Mouse (Mus musculus): ENCODE measurements around the gene Ank. TPM values are rescaled to one million over a fixed set of nuclear protein-coding genes. Genes with fewer than 3 reads are reported as not detected.

Ank gene
- polyA plus RNA-seq, 1 experiment from 2014 or later = 15.3 TPM

DNA sequence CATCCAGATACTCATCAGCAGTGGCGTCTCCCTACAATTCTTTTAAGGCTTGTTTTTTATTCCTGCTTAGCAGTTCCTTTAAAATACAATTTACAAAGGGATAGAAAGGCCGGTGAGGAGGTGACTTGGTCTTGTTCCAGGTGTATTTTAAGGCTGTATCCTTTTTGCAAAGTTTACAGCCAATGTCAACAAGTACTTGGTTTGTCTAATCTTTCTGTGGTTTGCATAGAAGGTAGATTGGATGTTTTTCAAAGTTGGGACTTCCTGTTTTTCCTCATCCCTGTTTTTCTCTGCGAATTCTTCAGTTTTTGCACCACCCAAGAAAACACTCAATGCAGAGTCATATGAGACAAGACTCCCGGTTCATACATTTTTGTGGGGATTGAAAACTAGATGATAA is 62.4 kb downstream of the Ank start:
- Histone ChIP-seq H3K4me3 (replicated peaks) (no peak overlapping the region), H3K36me3 (no peaks in the 10 kb centered on the region), H3K27me3 (replicated peaks) (no peaks in the 10 kb centered on the region), H3K9me3 (no peaks in the 10 kb centered on the region), H3K9ac (no peak overlapping the region), H3K4me1 (peaks cover 6% of the 10 kb centered on the region; the same call in 1 of the 2 replicates), H3K4me2 (no peak overlapping the region), H3K27ac (no peak overlapping the region)
- 61% methylated on average over 4 of the region's 4 CpGs for WGBS
- no peak for ATAC-seq (ENCODE audit: insufficient read depth, low FRiP score, low read depth)

DNA sequence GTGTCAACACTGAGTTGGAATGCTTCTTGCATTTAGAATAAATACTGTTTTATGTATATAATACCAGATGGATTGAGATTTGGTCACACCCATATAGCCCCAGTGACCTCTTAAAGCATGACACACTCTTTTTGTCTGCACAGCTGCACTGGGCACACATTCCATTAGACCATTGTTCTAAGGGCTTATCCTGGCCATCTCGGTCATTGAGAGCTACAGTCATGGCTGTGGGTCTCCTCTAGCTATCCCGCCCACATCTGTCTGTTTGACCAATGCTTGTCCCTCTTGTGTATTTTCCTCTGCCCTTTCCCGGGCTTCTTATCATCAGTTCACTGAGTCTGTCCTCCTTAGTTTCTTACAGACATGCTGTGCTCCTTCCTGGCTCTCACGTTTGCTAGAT is 63.5 kb downstream of the Ank start:
- 55% methylated on average over 4 of the region's 4 CpGs for WGBS
- H3K9me3 ChIP-seq = no peaks in the 10 kb centered on the region
- H3K36me3 ChIP-seq = no peaks in the 10 kb centered on the region
- H3K27ac ChIP-seq = no peak overlapping the region
- H3K9ac ChIP-seq = no peak overlapping the region
- H3K4me1 ChIP-seq = peaks cover 5% of the 10 kb centered on the region; the same call in 1 of the 2 replicates
- no peak overlapping the region for H3K4me3 ChIP-seq (replicated peaks)
- no peaks in the 10 kb centered on the region for H3K27me3 ChIP-seq (replicated peaks)
- peak; percentile 68; the same call in 1 of the 2 replicates for ATAC-seq (ENCODE audit: insufficient read depth, low FRiP score, low read depth)
- no peak overlapping the region for H3K4me2 ChIP-seq

GRCm38 (mm10) chr15:27533036-27533435 is 66.6 kb downstream of the Ank start:
- no peak overlapping the region for H3K4me3 ChIP-seq (replicated peaks)
- H3K4me2 ChIP-seq = no peak overlapping the region
- WGBS = 55% methylated on average over 3 of the region's 3 CpGs
- H3K9ac ChIP-seq = no peak overlapping the region
- no peak overlapping the region for H3K27ac ChIP-seq
- no peaks in the 10 kb centered on the region for H3K36me3 ChIP-seq
- H3K4me1 ChIP-seq = peaks cover 3% of the 10 kb centered on the region; the same call in 1 of the 2 replicates
- H3K27me3 ChIP-seq (replicated peaks) = no peaks in the 10 kb centered on the region
- ATAC-seq (ENCODE audit: insufficient read depth, low FRiP score, low read depth) = no peak
- H3K9me3 ChIP-seq = no peaks in the 10 kb centered on the region

DNA sequence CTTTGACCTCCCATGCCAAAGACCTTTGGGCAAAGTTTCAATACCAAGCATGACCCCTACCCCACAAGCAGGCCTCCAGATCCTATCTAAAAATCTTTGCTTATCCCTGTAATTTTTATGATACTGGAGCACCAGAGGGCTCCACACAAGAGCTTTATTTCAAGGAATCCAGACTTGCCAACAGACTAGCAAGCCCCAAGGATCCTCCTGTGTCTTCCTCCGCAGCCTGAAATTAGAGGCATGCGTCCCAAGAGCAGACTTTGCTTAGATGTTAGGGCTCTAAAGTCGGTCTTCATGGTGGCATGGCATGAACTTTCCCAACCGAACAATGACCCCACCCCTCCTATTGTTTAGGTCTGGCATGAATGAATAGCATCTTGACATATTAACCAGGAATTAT is 69.2 kb downstream of the Ank start:
- Histone ChIP-seq H3K4me1 (no peaks in the 10 kb centered on the region; the same call in 1 of the 2 replicates), H3K36me3 (no peaks in the 10 kb centered on the region), H3K27me3 (replicated peaks) (no peaks in the 10 kb centered on the region), H3K27ac (no peak overlapping the region), H3K9me3 (no peaks in the 10 kb centered on the region), H3K4me2 (no peak overlapping the region), H3K4me3 (replicated peaks) (no peak overlapping the region), H3K9ac (no peak overlapping the region)
- ATAC-seq (ENCODE audit: insufficient read depth, low FRiP score, low read depth) = no peak
- 83% methylated on average over 4 of the region's 4 CpGs for WGBS

- H3K9ac ChIP-seq = no peak overlapping the region
- no peak overlapping the region for H3K27ac ChIP-seq
- no peak for ATAC-seq (ENCODE audit: insufficient read depth, low FRiP score, low read depth)
- H3K27me3 ChIP-seq (replicated peaks) = no peaks in the 10 kb centered on the region
- WGBS = 83% methylated on average over 7 of the region's 7 CpGs
- H3K36me3 ChIP-seq = no peaks in the 10 kb centered on the region
- H3K9me3 ChIP-seq = no peaks in the 10 kb centered on the region
- no peak overlapping the region for H3K4me3 ChIP-seq (replicated peaks)
- no peaks in the 10 kb centered on the region; the same call in 1 of the 2 replicates for H3K4me1 ChIP-seq
- no peak overlapping the region for H3K4me2 ChIP-seq
Measured at GRCm38 (mm10) chr15:27536186-27536585, 69.7 kb downstream of the Ank start.

DNA sequence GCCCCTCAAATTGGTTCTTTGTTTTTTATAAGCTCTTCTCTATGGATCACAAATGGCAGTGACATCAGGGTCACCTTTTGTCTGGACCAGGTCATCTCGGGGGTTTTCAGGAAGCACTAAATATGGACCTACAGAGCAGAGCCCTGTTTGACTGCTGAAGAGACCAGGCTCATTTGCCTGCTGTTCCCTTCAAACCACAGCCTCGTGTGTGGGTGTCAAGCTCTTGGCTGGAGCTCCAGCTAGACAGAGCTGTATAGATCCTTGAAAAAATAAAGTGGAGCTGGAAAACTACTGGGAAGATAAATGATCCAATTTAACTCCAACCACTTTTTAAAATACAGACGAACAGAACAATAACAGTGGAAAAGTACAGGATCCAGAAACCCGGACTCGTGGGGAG is 70.3 kb downstream of the Ank start:
- ATAC-seq (ENCODE audit: insufficient read depth, low FRiP score, low read depth) = no peak
- no peak overlapping the region for H3K4me3 ChIP-seq (replicated peaks)
- H3K9me3 ChIP-seq = no peaks in the 10 kb centered on the region
- no peak overlapping the region for H3K27ac ChIP-seq
- no peak overlapping the region for H3K4me2 ChIP-seq
- H3K27me3 ChIP-seq (replicated peaks) = no peaks in the 10 kb centered on the region
- no peaks in the 10 kb centered on the region for H3K36me3 ChIP-seq
- no peaks in the 10 kb centered on the region; the same call in 1 of the 2 replicates for H3K4me1 ChIP-seq
- no peak overlapping the region for H3K9ac ChIP-seq
- WGBS = 32% methylated on average over 5 of the region's 5 CpGs

DNA sequence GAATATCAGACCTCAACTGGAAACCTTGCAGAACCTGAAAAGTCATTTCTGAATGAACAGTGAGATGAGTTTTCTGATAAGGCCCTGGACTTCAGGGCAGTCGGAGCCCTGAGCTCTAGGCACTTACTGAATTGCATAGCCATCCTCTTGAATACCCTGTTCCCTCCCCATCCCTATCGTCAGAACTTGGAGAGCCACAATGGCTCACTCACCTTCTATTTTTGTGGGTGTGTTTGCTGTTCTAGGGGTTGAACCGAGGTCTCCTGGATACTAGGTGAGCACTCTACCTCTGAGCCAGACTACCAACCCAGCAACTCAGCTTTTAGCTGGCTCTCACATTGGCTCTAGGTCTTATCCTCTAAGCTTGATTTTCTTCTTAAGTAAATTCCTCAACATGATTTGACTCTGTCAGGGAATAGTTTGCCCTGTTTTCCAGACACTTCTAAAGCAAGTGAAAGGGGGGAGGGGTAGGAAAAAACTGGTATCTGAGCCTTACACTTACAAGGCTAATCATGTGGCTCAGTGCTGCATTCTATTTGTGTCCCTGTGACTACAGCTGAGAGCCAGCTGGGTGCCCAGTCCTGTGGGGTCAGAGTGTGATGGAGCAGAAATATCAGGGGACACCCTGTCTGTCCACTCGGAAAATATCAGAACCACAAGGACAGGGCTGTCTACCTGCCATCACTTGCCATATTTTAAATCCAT is 71.2 kb downstream of the Ank start:
- Histone ChIP-seq H3K27me3 (replicated peaks) (no peaks in the 10 kb centered on the region), H3K4me1 (no peaks in the 10 kb centered on the region; the same call in 1 of the 2 replicates), H3K9me3 (no peaks in the 10 kb centered on the region), H3K4me3 (replicated peaks) (no peak overlapping the region), H3K9ac (no peak overlapping the region), H3K36me3 (no peaks in the 10 kb centered on the region), H3K4me2 (no peak overlapping the region), H3K27ac (no peak overlapping the region)
- ATAC-seq (ENCODE audit: insufficient read depth, low FRiP score, low read depth) = no peak
- 55% methylated on average over 4 of the region's 4 CpGs for WGBS

GRCm38 (mm10) chr15:27539745-27540144 is 73.3 kb downstream of the Ank start:
- no peak overlapping the region for H3K4me3 ChIP-seq (replicated peaks)

DNA sequence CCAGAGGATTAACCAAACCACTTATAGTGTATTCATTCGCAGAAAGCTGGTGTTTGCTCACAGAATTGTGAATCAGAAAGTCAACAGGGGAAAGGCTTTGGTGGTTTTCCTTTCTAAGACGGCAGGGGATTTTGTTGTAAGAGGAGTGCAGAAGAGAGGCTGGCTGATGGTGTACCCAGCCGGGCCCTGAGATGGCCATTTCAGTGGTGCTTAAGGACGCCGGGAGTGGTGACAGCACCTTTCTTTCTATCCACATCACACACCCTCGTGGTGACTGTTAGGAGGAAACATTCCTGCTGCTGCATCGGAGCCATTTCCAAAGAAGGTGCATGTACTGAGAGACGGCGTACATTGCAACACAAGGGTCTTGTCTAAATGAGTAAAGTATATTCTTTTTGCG is 78.7 kb downstream of the Ank start:
- Histone ChIP-seq H3K4me1 (peaks cover 7% of the 10 kb centered on the region; the same call in 1 of the 2 replicates), H3K4me3 (replicated peaks) (no peak overlapping the region), H3K27ac (no peak overlapping the region), H3K4me2 (no peak overlapping the region), H3K36me3 (no peaks in the 10 kb centered on the region), H3K9ac (no peak overlapping the region), H3K9me3 (no peaks in the 10 kb centered on the region), H3K27me3 (replicated peaks) (no peaks in the 10 kb centered on the region)
- ATAC-seq (ENCODE audit: insufficient read depth, low FRiP score, low read depth) = no peak
- WGBS = 76% methylated on average over 10 of the region's 10 CpGs

More at GRCm38 (mm10) chr15:27539745-27540144, 73.3 kb downstream of the Ank start:
- H3K4me1 ChIP-seq = no peaks in the 10 kb centered on the region; the same call in 1 of the 2 replicates
- no peaks in the 10 kb centered on the region for H3K27me3 ChIP-seq (replicated peaks)
- 84% methylated on average over 9 of the region's 9 CpGs for WGBS
- no peaks in the 10 kb centered on the region for H3K36me3 ChIP-seq
- H3K4me2 ChIP-seq = no peak overlapping the region
- H3K9me3 ChIP-seq = no peaks in the 10 kb centered on the region
- no peak overlapping the region for H3K27ac ChIP-seq
- H3K9ac ChIP-seq = no peak overlapping the region
- ATAC-seq (ENCODE audit: insufficient read depth, low FRiP score, low read depth) = no peak

DNA sequence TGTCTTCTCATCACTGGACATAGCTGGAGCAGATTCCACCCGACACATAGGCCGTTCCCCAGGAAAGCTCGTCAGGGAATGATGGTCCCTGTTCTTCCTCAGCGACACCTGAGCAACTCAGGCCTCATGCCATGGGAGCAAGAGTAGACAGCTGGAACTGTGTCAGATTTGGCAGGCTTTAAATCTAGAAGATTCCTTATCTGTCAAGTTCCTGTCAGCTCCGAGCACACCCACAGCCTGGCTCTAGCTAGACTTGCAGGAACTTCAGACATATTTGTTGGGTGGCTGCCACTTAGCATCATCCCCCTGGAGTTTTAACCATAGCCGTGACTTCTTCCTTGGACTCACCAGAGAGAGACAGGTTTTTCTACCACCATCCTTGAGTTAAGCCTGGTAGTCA is 81.6 kb downstream of the Ank start:
- no peak overlapping the region for H3K27ac ChIP-seq
- no peak overlapping the region for H3K9ac ChIP-seq
- no peak overlapping the region for H3K4me2 ChIP-seq
- no peaks in the 10 kb centered on the region for H3K36me3 ChIP-seq
- no peak for ATAC-seq (ENCODE audit: insufficient read depth, low FRiP score, low read depth)
- H3K4me3 ChIP-seq (replicated peaks) = no peak overlapping the region
- no peaks in the 10 kb centered on the region for H3K27me3 ChIP-seq (replicated peaks)
- H3K9me3 ChIP-seq = no peaks in the 10 kb centered on the region
- peaks cover 11% of the 10 kb centered on the region; the same call in 1 of the 2 replicates for H3K4me1 ChIP-seq
- 87% methylated on average over 6 of the region's 6 CpGs for WGBS

DNA sequence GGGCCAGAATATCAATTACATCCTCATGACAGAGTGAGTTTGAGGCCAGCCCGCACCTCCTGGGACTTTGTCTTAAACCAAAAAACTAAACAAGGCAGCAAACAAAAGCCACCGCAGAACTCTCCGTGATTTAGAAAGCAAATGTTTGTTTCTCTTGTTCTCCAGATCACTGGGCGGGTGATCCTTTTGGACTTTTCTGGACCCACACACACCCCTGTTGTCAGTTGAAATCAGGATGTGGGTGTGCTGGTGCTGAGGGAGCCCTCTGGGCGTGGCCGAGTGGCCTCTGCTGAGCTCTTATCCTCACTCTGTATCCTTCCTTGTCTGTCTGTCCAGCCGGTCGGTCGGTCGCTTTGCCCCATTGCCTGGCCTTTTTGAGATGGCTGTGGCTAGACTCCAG is 82.6 kb downstream of the Ank start:
- no peak overlapping the region for H3K27ac ChIP-seq
- no peaks in the 10 kb centered on the region for H3K36me3 ChIP-seq
- H3K9me3 ChIP-seq = no peaks in the 10 kb centered on the region
- H3K9ac ChIP-seq = no peak overlapping the region
- no peaks in the 10 kb centered on the region for H3K27me3 ChIP-seq (replicated peaks)
- no peak for ATAC-seq (ENCODE audit: insufficient read depth, low FRiP score, low read depth)
- WGBS = 73% methylated on average over 10 of the region's 10 CpGs
- H3K4me3 ChIP-seq (replicated peaks) = no peak overlapping the region
- H3K4me2 ChIP-seq = no peak overlapping the region
- H3K4me1 ChIP-seq = peaks cover 11% of the 10 kb centered on the region; the same call in 1 of the 2 replicates

GRCm38 (mm10) chr15:27549878-27550277 is 83.4 kb downstream of the Ank start:
- Histone ChIP-seq H3K9me3 (no peaks in the 10 kb centered on the region), H3K4me3 (replicated peaks) (no peak overlapping the region), H3K9ac (no peak overlapping the region), H3K27ac (no peak overlapping the region), H3K36me3 (no peaks in the 10 kb centered on the region), H3K4me1 (peaks cover 11% of the 10 kb centered on the region; the same call in 1 of the 2 replicates), H3K27me3 (replicated peaks) (no peaks in the 10 kb centered on the region), H3K4me2 (no peak overlapping the region)
- ATAC-seq (ENCODE audit: insufficient read depth, low FRiP score, low read depth) = peak; percentile 51; the same call in 1 of the 2 replicates
- 49% methylated on average over 7 of the region's 7 CpGs for WGBS
